Mouse (Mus musculus): Measurements from ENCODE around the gene Dmap1. TPM values are rescaled to one million over a fixed set of nuclear protein-coding genes. Genes with fewer than 3 reads are reported as not detected.

Dmap1 gene
- total RNA-seq, 1 experiment = 53.6 TPM

DNA sequence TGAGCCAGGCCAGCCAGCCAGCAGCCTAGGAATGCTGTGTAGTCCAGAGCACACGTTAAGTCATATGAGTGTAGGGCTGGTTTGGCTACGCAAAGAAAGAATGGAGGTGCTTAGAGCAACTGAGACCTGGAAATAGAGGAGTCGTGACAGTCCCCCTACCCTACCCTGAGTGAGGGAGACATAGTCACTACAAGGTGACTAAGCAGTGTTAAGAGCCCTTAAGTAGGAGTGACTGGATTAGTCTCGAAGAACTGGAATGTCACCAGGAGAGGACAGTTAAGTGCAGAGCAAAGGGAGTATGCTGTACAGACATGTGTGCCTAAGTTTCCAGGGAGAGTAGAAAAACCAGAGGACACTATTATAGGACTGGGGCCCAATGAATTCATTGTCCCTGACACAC lies 45.9 kb downstream of the Dmap1 start:
- Histone ChIP-seq H3K9ac (ENCODE audit: insufficient read depth, low read depth, low read length, poor library complexity, severe bottlenecking) (no peak overlapping the region), H3K36me3 (ENCODE audit: control insufficient read depth, insufficient read depth, low read length, poor library complexity, severe bottlenecking) (no peaks in the 10 kb centered on the region), H3K9me3 (ENCODE audit: control insufficient read depth, insufficient read depth, low read depth, low read length) (no peaks in the 10 kb centered on the region), H3K4me1 (ENCODE audit: control insufficient read depth in 2 of 2, insufficient read depth in 2 of 2, low read length in 2 of 2, poor library complexity in 1 of 2) (no peaks in the 10 kb centered on the region), H3K4me3 (ENCODE audit: insufficient read depth in 1 of 2, low read depth in 1 of 2, low read length in 2 of 2, poor library complexity in 1 of 2, severe bottlenecking in 1 of 2) (no peak overlapping the region), H3K27ac (ENCODE audit: insufficient read depth, low read depth, low read length, poor library complexity, severe bottlenecking) (no peak overlapping the region)
- in situ Hi-C loops (cut with MboI; ENCODE audit: low sequenced_read_pairs in 2 of 2, unreplicated experiment in 2 of 2) = no loop called here
- DNase-seq (ENCODE audit: low read depth, low spot score) = no peak
- TF ChIP-seq ZC3H11A (IDR thresholded peaks at IDR 0.05; ENCODE audit: borderline replicate concordance, low read depth, low read length) (no peak), HCFC1 (IDR thresholded peaks at IDR 0.05; ENCODE audit: borderline replicate concordance, insufficient read depth, low read length) (no peak), MAFK (IDR thresholded peaks at IDR 0.05; ENCODE audit: insufficient read depth, low read depth, low read length) (no peak), ZNF384 (IDR thresholded peaks at IDR 0.05; ENCODE audit: low read depth, low read length) (no peak)

DNA sequence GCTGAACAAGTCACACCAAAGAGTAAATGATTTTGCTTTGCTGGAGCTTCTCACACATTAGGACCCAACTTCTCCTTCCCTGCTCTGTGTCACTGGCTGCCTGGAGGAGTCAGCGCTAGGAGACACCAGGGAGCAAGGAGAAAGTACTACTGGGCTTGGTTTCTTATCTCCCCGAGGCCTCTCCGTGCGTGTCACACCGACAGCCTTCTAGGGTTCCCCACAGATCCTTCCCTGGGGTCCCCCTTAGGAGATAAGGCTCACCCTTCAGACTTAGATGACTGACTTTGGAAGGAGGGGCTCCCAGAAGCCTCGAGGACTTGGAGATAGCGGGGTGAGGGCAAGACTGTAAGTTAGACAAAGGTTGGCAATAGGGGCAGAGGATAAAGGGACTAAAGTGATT lies 47.4 kb downstream of the Dmap1 start:
- no peak overlapping the region for H3K4me3 ChIP-seq (ENCODE audit: insufficient read depth in 1 of 2, low read depth in 1 of 2, low read length in 2 of 2, poor library complexity in 1 of 2, severe bottlenecking in 1 of 2)
- no peak for DNase-seq (ENCODE audit: low read depth, low spot score)
- H3K9me3 ChIP-seq (ENCODE audit: control insufficient read depth, insufficient read depth, low read depth, low read length) = no peaks in the 10 kb centered on the region
- H3K27ac ChIP-seq (ENCODE audit: insufficient read depth, low read depth, low read length, poor library complexity, severe bottlenecking) = no peak overlapping the region
- TF ChIP-seq ZNF384 (IDR thresholded peaks at IDR 0.05; ENCODE audit: low read depth, low read length) (no peak), ZC3H11A (IDR thresholded peaks at IDR 0.05; ENCODE audit: borderline replicate concordance, low read depth, low read length) (no peak), CHD2 (IDR thresholded peaks at IDR 0.05; ENCODE audit: low read depth, low read length) (no peak), MAFK (IDR thresholded peaks at IDR 0.05; ENCODE audit: insufficient read depth, low read depth, low read length) (no peak)
- no peaks in the 10 kb centered on the region for H3K36me3 ChIP-seq (ENCODE audit: control insufficient read depth, insufficient read depth, low read length, poor library complexity, severe bottlenecking)
- in situ Hi-C loops (cut with MboI; ENCODE audit: low sequenced_read_pairs in 2 of 2, unreplicated experiment in 2 of 2) = no loop called here
- H3K4me1 ChIP-seq (ENCODE audit: control insufficient read depth in 2 of 2, insufficient read depth in 2 of 2, low read length in 2 of 2, poor library complexity in 1 of 2) = no peaks in the 10 kb centered on the region
- H3K9ac ChIP-seq (ENCODE audit: insufficient read depth, low read depth, low read length, poor library complexity, severe bottlenecking) = no peak overlapping the region

DNA sequence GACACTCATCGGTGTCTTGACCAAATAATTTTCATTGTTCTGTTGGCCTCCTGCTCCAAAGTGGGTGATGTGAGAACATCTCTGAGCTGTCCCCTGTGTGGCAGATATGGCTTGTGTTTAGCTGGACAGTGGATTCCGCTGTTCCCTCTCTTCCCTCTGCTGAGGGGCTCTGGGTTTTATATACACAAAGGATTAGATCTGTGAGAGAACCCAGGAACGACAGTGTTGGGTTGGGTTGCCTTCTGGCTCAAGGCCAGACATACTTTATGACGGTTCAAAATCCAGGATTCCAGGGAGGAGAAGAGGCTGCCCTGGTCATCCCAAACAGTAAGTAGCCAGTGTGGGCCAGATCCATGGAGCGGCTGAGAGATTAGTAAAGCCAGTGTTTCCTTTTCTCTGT lies 48.5 kb downstream of the Dmap1 start:
- DNase-seq (ENCODE audit: low read depth, low spot score) = no peak
- Histone ChIP-seq H3K4me1 (ENCODE audit: control insufficient read depth in 2 of 2, insufficient read depth in 2 of 2, low read length in 2 of 2, poor library complexity in 1 of 2) (no peaks in the 10 kb centered on the region), H3K9me3 (ENCODE audit: control insufficient read depth, insufficient read depth, low read depth, low read length) (no peaks in the 10 kb centered on the region), H3K4me3 (ENCODE audit: insufficient read depth in 1 of 2, low read depth in 1 of 2, low read length in 2 of 2, poor library complexity in 1 of 2, severe bottlenecking in 1 of 2) (no peak overlapping the region), H3K27ac (ENCODE audit: insufficient read depth, low read depth, low read length, poor library complexity, severe bottlenecking) (no peak overlapping the region), H3K36me3 (ENCODE audit: control insufficient read depth, insufficient read depth, low read length, poor library complexity, severe bottlenecking) (no peaks in the 10 kb centered on the region), H3K9ac (ENCODE audit: insufficient read depth, low read depth, low read length, poor library complexity, severe bottlenecking) (no peak overlapping the region)
- TF ChIP-seq ZC3H11A (IDR thresholded peaks at IDR 0.05; ENCODE audit: borderline replicate concordance, low read depth, low read length) (no peak), ZNF384 (IDR thresholded peaks at IDR 0.05; ENCODE audit: low read depth, low read length) (no peak), CHD2 (IDR thresholded peaks at IDR 0.05; ENCODE audit: low read depth, low read length) (no peak), MAFK (IDR thresholded peaks at IDR 0.05; ENCODE audit: insufficient read depth, low read depth, low read length) (no peak), HCFC1 (IDR thresholded peaks at IDR 0.05; ENCODE audit: borderline replicate concordance, insufficient read depth, low read length) (no peak)
- in situ Hi-C loops (cut with MboI; ENCODE audit: low sequenced_read_pairs in 2 of 2, unreplicated experiment in 2 of 2) = no loop called here

DNA sequence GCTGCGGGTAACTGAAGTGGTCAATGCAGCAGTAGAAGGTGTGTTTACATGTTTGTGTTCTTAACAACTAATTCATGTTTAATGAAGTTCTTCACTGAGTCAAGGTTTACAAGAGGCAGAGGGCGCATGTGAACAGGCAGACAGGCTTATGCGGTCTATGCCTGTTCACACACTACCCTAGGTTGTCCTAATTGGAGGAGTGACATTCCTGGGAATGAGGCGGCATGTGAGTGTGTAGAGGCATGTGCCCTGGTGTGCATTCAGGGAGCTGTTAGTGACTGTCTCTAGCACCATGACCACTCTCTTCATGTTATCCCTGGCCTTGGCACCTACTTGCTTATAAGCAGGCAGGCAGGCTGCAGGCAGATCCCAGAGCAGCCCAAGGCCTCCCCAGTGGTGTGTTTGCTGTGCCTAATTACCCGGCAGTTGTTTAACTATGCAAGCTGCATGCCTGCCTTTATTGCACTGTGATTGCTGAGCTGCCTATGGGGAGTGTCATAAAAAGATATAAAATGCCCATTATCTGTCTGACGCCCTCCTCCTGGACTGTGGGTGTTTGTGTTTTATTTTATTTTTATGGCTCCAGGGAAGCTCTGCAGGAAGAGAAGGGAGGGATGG lies 51.9 kb downstream of the Dmap1 start:
- Histone ChIP-seq H3K27ac (ENCODE audit: insufficient read depth, low read depth, low read length, poor library complexity, severe bottlenecking) (no peak overlapping the region), H3K9me3 (ENCODE audit: control insufficient read depth, insufficient read depth, low read depth, low read length) (no peaks in the 10 kb centered on the region), H3K4me3 (ENCODE audit: insufficient read depth in 1 of 2, low read depth in 1 of 2, low read length in 2 of 2, poor library complexity in 1 of 2, severe bottlenecking in 1 of 2) (no peak overlapping the region), H3K9ac (ENCODE audit: insufficient read depth, low read depth, low read length, poor library complexity, severe bottlenecking) (no peak overlapping the region), H3K4me1 (ENCODE audit: control insufficient read depth in 2 of 2, insufficient read depth in 2 of 2, low read length in 2 of 2, poor library complexity in 1 of 2) (no peaks in the 10 kb centered on the region), H3K36me3 (ENCODE audit: control insufficient read depth, insufficient read depth, low read length, poor library complexity, severe bottlenecking) (peaks cover 2% of the 10 kb centered on the region; the same call in 1 of the 2 replicates)
- no peak for DNase-seq (ENCODE audit: low read depth, low spot score)
- in situ Hi-C loops (cut with MboI; ENCODE audit: low sequenced_read_pairs in 2 of 2, unreplicated experiment in 2 of 2) = no loop called here
- no peak for TF ChIP-seq CHD2 (IDR thresholded peaks at IDR 0.05; ENCODE audit: low read depth, low read length)
- TF ChIP-seq ZC3H11A (IDR thresholded peaks at IDR 0.05; ENCODE audit: borderline replicate concordance, low read depth, low read length) = no peak
- TF ChIP-seq MAFK (IDR thresholded peaks at IDR 0.05; ENCODE audit: insufficient read depth, low read depth, low read length) = no peak
- no peak for TF ChIP-seq ZNF384 (IDR thresholded peaks at IDR 0.05; ENCODE audit: low read depth, low read length)
- TF ChIP-seq HCFC1 (IDR thresholded peaks at IDR 0.05; ENCODE audit: borderline replicate concordance, insufficient read depth, low read length) = no peak

DNA sequence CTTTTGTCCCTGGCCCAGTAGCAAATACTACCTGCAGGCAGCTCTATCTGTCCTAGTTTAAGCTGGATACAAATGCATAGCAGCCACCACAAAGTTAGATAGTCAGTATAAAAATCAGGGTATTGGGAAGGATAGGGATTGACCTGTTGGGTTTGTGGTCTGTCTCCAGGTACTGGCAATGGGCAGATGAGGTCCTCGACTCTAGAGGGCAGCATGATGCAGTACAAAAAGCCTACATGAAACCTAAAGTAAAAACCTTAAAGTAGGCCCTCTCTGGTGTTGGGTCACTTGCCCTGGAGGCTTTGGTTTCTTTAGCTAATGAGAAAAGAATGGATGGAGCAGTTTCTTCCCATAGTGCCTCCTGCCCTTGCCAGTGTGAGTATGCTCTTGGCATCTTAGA lies 53.6 kb downstream of the Dmap1 start:
- H3K4me3 ChIP-seq (ENCODE audit: insufficient read depth in 1 of 2, low read depth in 1 of 2, low read length in 2 of 2, poor library complexity in 1 of 2, severe bottlenecking in 1 of 2) = no peak overlapping the region
- peaks cover 2% of the 10 kb centered on the region; the same call in 1 of the 2 replicates for H3K36me3 ChIP-seq (ENCODE audit: control insufficient read depth, insufficient read depth, low read length, poor library complexity, severe bottlenecking)
- no peak overlapping the region for H3K27ac ChIP-seq (ENCODE audit: insufficient read depth, low read depth, low read length, poor library complexity, severe bottlenecking)
- no peak for DNase-seq (ENCODE audit: low read depth, low spot score)
- H3K4me1 ChIP-seq (ENCODE audit: control insufficient read depth in 2 of 2, insufficient read depth in 2 of 2, low read length in 2 of 2, poor library complexity in 1 of 2) = no peaks in the 10 kb centered on the region
- H3K9ac ChIP-seq (ENCODE audit: insufficient read depth, low read depth, low read length, poor library complexity, severe bottlenecking) = no peak overlapping the region
- TF ChIP-seq ZC3H11A (IDR thresholded peaks at IDR 0.05; ENCODE audit: borderline replicate concordance, low read depth, low read length) = no peak
- no peak for TF ChIP-seq ZNF384 (IDR thresholded peaks at IDR 0.05; ENCODE audit: low read depth, low read length)
- TF ChIP-seq CHD2 (IDR thresholded peaks at IDR 0.05; ENCODE audit: low read depth, low read length) = no peak
- no peak for TF ChIP-seq HCFC1 (IDR thresholded peaks at IDR 0.05; ENCODE audit: borderline replicate concordance, insufficient read depth, low read length)
- H3K9me3 ChIP-seq (ENCODE audit: control insufficient read depth, insufficient read depth, low read depth, low read length) = no peaks in the 10 kb centered on the region
- in situ Hi-C loops (cut with MboI; ENCODE audit: low sequenced_read_pairs in 2 of 2, unreplicated experiment in 2 of 2) = no loop called here

Other genes starting within 250 kb of the Dmap1 start
- gene Rnf220, start 185.2 kb downstream of the Dmap1 start, total RNA-seq (2012; rRNA removed) = 130 and 178 TPM in 2 replicates
- 36.0 and 45.6 TPM in 2 replicates for gene Eri3, start 131.9 kb downstream of the Dmap1 start, total RNA-seq (2012; rRNA removed)
- not detected in 2 replicates for gene Gm12845, start 42.1 kb upstream of the Dmap1 start, total RNA-seq (2012; rRNA removed)
- 0.53 and 0.76 TPM in 2 replicates for gene Klf17, start 83.4 kb upstream of the Dmap1 start, total RNA-seq (2012; rRNA removed)
- gene Slc6a9, start 152.2 kb upstream of the Dmap1 start, total RNA-seq (2012; rRNA removed) = 6.9 and 23.5 TPM in 2 replicates
- 1.0 and 3.1 TPM in 2 replicates for gene Ccdc24, start 190.3 kb upstream of the Dmap1 start, total RNA-seq (2012; rRNA removed)
- gene B4galt2, start 201.2 kb upstream of the Dmap1 start, total RNA-seq (2012; rRNA removed) = 11.1 and 11.2 TPM in 2 replicates
- 267 and 398 TPM in 2 replicates for gene Atp6v0b, start 205.1 kb upstream of the Dmap1 start, total RNA-seq (2012; rRNA removed)
- 25.1 and 36.1 TPM in 2 replicates for gene Dph2, start 209.8 kb upstream of the Dmap1 start, total RNA-seq (2012; rRNA removed)
- 50.2 and 53.6 TPM in 2 replicates for gene Ipo13, start 232.7 kb upstream of the Dmap1 start, total RNA-seq (2012; rRNA removed)
- gene Artn, start 247.5 kb upstream of the Dmap1 start, total RNA-seq (2012; rRNA removed) = 0.94 and 1.8 TPM in 2 replicates

All from ES-E14 (cell line).